Mouse (Mus musculus) retina, postnatal 1 day (tissue): ENCODE data around the gene Slc44a3.

Experiments used
- DNase-seq: peaks from one replicate; pipeline ENCODE4 v3.0.0-alpha.2; 2012

The Slc44a3 gene

GRCm38 (mm10) chr3:121532176-121532575 is at the start of gene Slc44a3:
Gene Slc44a3 (minus strand): TSS chr3:121532404.
- peak; percentile 43 for DNase-seq

- DNase-seq = no peak
Measured at GRCm38 (mm10) chr3:121579880-121580549, 47.8 kb upstream of the Slc44a3 start.

GRCm38 (mm10) chr3:121579402-121579801 is 47.2 kb upstream of the Slc44a3 start:
- no peak for DNase-seq

- no peak for DNase-seq
Measured at GRCm38 (mm10) chr3:121578706-121579105, 46.5 kb upstream of the Slc44a3 start.

- DNase-seq = no peak
Measured at GRCm38 (mm10) chr3:121577641-121578040, 45.4 kb upstream of the Slc44a3 start.

- DNase-seq = no peak
Measured at GRCm38 (mm10) chr3:121577032-121577591, 44.9 kb upstream of the Slc44a3 start.

GRCm38 (mm10) chr3:121576367-121576766 is 44.2 kb upstream of the Slc44a3 start:
- DNase-seq = no peak

- no peak for DNase-seq
Measured at GRCm38 (mm10) chr3:121574386-121574785, 42.2 kb upstream of the Slc44a3 start.

GRCm38 (mm10) chr3:121573858-121574257 is 41.7 kb upstream of the Slc44a3 start:
- no peak for DNase-seq

GRCm38 (mm10) chr3:121571491-121571890 is 39.3 kb upstream of the Slc44a3 start:
- DNase-seq = no peak

- DNase-seq = no peak
Measured at GRCm38 (mm10) chr3:121570623-121571022, 38.4 kb upstream of the Slc44a3 start.

GRCm38 (mm10) chr3:121569767-121570166 is 37.6 kb upstream of the Slc44a3 start:
- no peak for DNase-seq

- DNase-seq = no peak
Measured at GRCm38 (mm10) chr3:121569004-121569403, 36.8 kb upstream of the Slc44a3 start.

GRCm38 (mm10) chr3:121567904-121568303 is 35.7 kb upstream of the Slc44a3 start:
- no peak for DNase-seq

- no peak for DNase-seq
Measured at GRCm38 (mm10) chr3:121567337-121567900, 35.2 kb upstream of the Slc44a3 start.

- DNase-seq = no peak
Measured at GRCm38 (mm10) chr3:121566901-121567300, 34.7 kb upstream of the Slc44a3 start.

GRCm38 (mm10) chr3:121561803-121562202 is 29.6 kb upstream of the Slc44a3 start:
- no peak for DNase-seq

- DNase-seq = no peak
Measured at GRCm38 (mm10) chr3:121560115-121560865, 28.1 kb upstream of the Slc44a3 start.

- no peak for DNase-seq
Measured at GRCm38 (mm10) chr3:121559406-121560114, 27.4 kb upstream of the Slc44a3 start.

- DNase-seq = no peak
Measured at GRCm38 (mm10) chr3:121558861-121559260, 26.7 kb upstream of the Slc44a3 start.

GRCm38 (mm10) chr3:121556304-121556703 is 24.1 kb upstream of the Slc44a3 start:
- DNase-seq = no peak

GRCm38 (mm10) chr3:121553294-121553693 is 21.1 kb upstream of the Slc44a3 start:
- DNase-seq = no peak

GRCm38 (mm10) chr3:121552723-121553122 is 20.5 kb upstream of the Slc44a3 start:
- no peak for DNase-seq
